ENCODE assay signal across 8 mouse cellular contexts in genomic region chr13:93911037-93911436, GRCm38 (mm10).
DNase-seq lines count a peak whose midpoint lies in the region; ATAC-seq lines count a peak whose summit lies in the region.

No protein-coding gene starts in this region.

- no peak overlapping the region for H3K9ac ChIP-seq in kidney, embryonic 15.5 days

- DNase-seq in adrenal gland, postnatal 14 days, result peak; percentile 58
- no peak for DNase-seq in adrenal gland, adult 18-20 months (ENCODE audit: low spot score in 2 of 2)
- peak; percentile 28 for DNase-seq in kidney, adult 11 months
- DNase-seq in cerebellum, adult 18-20 months, result peak; percentile 34 to 41
- DNase-seq in kidney, postnatal 14 days, result peak; percentile 29
- no peak for DNase-seq in right cerebral cortex, postnatal 14 days
- no peak for DNase-seq in spleen, postnatal 4 days (ENCODE audit: low spot score in 2 of 2)

- H3K36me3 ChIP-seq in kidney, embryonic 15.5 days, result no peaks in the 10 kb centered on the region

- no peak for ATAC-seq in kidney, embryonic 15.5 days (replicated peaks; ENCODE audit: low FRiP score)

- H3K4me3 ChIP-seq in kidney, embryonic 15.5 days (replicated peaks), result no peak overlapping the region

- no peaks in the 10 kb centered on the region for H3K27me3 ChIP-seq in kidney, embryonic 15.5 days

- WGBS in kidney, embryonic 15.5 days, result 50% methylated on average over 7 of the region's 7 CpGs

- H3K4me2 ChIP-seq in kidney, embryonic 15.5 days, result no peak overlapping the region

- peaks cover 22% of the 10 kb centered on the region for H3K4me1 ChIP-seq in kidney, embryonic 15.5 days

- no peak overlapping the region for H3K27ac ChIP-seq in kidney, embryonic 15.5 days

- no peaks in the 10 kb centered on the region for H3K9me3 ChIP-seq in kidney, embryonic 15.5 days (replicated peaks)

Comparison
In these comparisons a context has a peak if more than half of its experiments do, and no peak if none do; other contexts are left out.
1. DNase-seq: peak in adrenal gland, postnatal 14 days (single experiment), kidney, adult 11 months (single experiment), cerebellum, adult 18-20 months (2 of 2) and kidney, postnatal 14 days (single experiment); none in adrenal gland, adult 18-20 months (0 of 2), right cerebral cortex, postnatal 14 days (single experiment) and spleen, postnatal 4 days (0 of 2).